Mouse (Mus musculus): ENCODE data around the gene Nagpa. TPM values are rescaled to one million over a fixed set of nuclear protein-coding genes. Genes with fewer than 3 reads are reported as not detected.

Nagpa gene
- total RNA-seq, 2 experiments from 2014 or later, result 5.6 to 6.7 TPM

DNA sequence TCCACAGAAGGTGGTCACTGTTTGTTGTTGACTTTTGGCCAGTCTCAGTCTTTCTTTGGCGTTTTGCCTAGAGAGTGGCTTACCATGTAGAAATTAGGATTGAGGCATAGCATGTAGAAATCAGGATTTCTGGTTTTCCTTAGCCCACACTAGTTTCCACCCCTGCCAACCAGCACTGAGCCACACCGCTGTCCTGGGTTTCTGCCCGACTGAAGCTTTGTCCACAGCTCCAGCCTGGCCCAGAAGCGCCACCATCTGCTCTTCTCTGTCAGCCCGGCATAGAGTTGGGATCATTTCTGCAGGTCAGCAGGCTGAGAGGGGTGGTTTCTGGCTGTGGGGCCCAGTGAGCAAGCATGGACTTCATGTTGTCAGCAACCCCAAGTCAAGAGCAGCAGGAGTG lies 18.9 kb downstream of the Nagpa start:
- intact Hi-C loops (cut with DNase I), result loop anchor here (2.0 kb wide), 1 partner anchor 38 kb away; the partner anchor contains the start of gene Sec14l5

DNA sequence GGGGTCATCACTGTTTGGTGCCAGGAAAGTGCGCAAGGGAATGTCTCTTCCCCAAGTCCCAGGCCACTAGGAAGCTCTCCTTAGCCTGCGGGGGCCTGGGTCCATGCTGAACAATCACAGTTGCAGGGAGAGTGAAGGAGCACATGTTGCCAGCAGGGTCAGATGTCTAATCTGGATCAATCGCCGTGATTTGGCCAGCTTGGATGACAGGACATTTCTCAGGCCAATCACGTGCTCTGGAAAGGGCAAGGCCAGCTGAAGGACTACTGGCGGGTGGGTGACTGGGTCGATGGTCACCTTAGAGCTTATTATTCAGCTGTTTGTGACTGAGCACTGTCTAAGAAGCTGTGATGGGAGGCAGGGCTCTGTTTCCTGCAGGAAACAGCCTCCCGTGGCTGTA lies 19.7 kb downstream of the Nagpa start:
- H3K27ac ChIP-seq, result peak overlapping the region; percentile 96
- TF ChIP-seq CTCF (IDR thresholded peaks at IDR 0.05), result no peak
- H3K4me3 ChIP-seq, result no peak overlapping the region
- intact Hi-C loops (cut with DNase I), result loop anchor here (2.0 kb wide), 1 partner anchor 37 kb away; the partner anchor contains the start of gene Sec14l5
- no peak for DNase-seq

More for the DNA sequence above, 18.9 kb downstream of the Nagpa start:
- Histone ChIP-seq H3K27ac (peak overlapping the region; percentile 96), H3K4me3 (no peak overlapping the region)
- DNase-seq, result peak; percentile 74
- no peak for TF ChIP-seq CTCF (IDR thresholded peaks at IDR 0.05)

DNA sequence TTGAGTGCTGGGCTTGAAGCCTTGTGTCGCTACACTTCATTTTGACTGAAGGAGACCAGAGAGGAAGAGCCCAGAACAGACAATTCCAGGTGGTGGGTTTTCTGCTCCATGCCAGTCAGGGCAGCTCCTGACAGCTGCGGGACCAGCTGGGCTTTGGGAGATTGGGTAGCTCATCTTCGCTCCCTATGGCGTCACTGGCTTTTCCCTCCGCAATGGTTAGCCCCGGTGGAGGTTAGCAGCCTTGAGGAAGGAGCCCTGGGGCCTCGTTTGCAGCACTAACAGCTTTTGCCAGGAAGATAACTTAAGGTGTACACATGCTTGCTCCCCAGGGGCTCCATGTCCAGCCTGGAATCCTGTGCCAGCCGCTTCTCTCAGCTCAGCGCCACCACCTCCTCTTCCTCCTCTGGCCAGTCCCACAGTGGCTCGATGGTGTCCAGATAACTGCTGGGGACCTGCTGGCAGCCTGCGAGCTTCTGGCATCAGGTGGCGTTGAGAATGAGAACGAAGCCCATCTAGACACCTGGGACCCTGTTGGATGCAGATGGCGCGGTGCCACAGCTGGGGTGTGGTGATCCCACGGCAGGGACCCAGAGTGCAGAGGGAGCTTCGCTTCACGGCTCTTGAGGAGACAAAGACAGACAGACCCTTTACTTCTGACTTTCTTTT lies 20.4 kb downstream of the Nagpa start:
- H3K4me3 ChIP-seq, result no peak overlapping the region
- no peak for TF ChIP-seq CTCF (IDR thresholded peaks at IDR 0.05)
- intact Hi-C loops (cut with DNase I), result no loop called here
- H3K27ac ChIP-seq, result peak overlapping the region; percentile 96
- peak; percentile 44 for DNase-seq

DNA sequence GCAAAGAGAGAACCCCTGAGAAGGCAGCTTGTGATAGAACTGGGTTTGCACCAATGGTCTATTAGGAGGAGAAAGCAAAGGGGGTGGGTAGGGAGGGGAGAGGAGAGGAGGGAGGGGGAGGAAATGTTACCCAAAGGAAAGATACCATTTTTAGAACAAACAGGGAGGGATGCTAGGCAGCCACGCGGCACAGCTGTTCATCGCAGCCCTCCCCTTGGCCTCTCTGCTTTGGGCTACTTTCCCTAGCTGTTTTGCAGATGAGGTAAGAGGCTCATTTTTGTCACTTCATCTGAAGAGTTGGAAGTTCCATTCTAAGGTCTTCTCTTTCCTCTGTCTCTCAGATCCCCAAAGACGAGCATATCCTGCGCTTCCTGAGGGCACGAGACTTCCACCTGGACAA lies 31.2 kb downstream of the Nagpa start:
- H3K27ac ChIP-seq, result peak overlapping the region; percentile 91
- DNase-seq, result peak; percentile 77
- TF ChIP-seq CTCF (IDR thresholded peaks at IDR 0.05), result no peak
- peak overlapping the region; percentile 54 for H3K4me3 ChIP-seq
- intact Hi-C loops (cut with DNase I), result no loop called here

DNA sequence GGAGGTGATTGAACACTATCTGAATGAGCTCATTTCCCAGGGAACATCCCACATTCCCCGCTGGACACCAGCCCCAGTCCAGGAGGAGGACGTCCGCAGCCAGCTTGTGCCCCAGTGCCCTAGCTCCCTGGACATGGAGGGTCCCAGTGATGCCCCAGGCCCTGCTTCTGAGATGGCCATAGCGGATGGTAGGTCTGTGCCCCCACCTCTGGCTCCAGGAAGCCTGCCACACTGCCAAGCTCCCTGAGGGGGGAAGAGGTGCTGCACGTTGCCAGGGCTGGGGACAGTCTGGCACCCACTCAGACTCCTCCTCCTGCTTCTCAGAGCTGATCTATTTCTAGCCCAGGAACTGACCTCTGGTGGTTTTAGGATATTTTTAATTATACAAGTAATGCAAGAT lies 35.0 kb downstream of the Nagpa start:
- peak; percentile 88 for DNase-seq
- TF ChIP-seq CTCF (IDR thresholded peaks at IDR 0.05), result no peak
- intact Hi-C loops (cut with DNase I), result no loop called here
- H3K27ac ChIP-seq, result peak overlapping the region; percentile 91
- H3K4me3 ChIP-seq, result no peak overlapping the region; the same call in 1 of the 2 replicates

DNA sequence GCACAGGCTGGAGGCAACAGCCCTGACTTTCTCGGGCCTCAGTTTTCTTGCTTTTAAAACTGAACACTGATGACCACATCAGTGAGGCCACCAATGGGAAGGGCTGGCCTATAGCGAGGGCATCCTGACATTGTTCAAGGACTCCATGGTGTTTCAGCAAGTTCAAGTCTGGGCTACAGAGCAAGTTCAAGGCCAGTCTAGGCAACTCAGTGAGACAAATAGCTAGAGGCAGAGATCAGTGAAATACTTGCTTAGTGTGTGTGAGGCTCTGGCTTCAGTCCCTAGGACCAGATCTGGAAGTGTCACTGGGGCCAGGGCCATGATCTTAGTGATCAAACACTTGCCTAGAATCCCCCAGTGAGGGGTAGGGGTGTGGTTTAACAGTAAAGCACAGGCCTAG lies 35.8 kb downstream of the Nagpa start:
- intact Hi-C loops (cut with DNase I), result no loop called here
- DNase-seq, result no peak
- H3K27ac ChIP-seq, result peak overlapping the region; percentile 91
- no peak overlapping the region for H3K4me3 ChIP-seq
- TF ChIP-seq CTCF (IDR thresholded peaks at IDR 0.05), result no peak

DNA sequence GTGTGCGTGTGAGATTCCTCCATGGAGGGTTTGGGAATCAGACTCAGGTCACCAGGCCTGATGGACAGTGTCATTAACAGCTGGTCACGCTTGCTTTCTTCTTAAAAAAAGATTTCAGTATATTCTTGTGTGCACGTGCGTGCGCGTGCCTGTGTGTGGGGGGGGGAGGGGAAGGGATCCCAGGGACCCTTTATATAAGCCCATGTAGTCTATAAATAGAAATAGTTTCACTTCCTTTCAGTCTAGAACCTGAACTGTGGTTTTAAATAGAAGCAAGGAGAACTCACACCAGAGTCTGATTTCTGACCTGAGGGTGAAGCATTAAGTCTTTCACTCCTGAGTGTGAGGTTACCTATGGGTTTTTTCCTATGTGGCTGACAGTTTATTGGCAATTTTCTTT lies 39.5 kb downstream of the Nagpa start:
- no peak overlapping the region for H3K4me3 ChIP-seq
- intact Hi-C loops (cut with DNase I), result no loop called here
- DNase-seq, result no peak
- peak overlapping the region; percentile 92 for H3K27ac ChIP-seq
- TF ChIP-seq CTCF (IDR thresholded peaks at IDR 0.05), result no peak

DNA sequence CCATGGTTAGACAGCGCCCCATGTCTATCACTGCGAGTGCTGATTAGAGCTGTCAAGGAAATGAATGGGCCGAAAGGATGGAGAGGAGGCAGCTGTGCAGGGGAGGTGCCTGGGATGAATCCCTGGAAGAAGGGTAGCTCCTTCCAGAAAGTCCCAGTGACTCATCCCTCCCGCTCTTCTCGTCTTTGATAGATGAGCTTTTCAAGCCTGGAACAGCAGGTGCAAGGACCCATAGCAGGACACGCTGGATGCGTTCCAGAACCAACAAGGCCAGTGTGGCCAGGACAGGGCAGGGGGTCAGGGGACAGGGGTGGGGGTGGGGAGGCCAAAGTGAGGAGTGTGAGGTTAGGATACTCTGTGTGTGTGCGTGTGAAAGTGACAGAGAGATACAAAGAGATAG lies 44.6 kb downstream of the Nagpa start:
- Histone ChIP-seq H3K4me3 (no peak overlapping the region), H3K27ac (peak overlapping the region; percentile 92)
- intact Hi-C loops (cut with DNase I), result no loop called here
- no peak for TF ChIP-seq CTCF (IDR thresholded peaks at IDR 0.05)
- peak; percentile 44 for DNase-seq

DNA sequence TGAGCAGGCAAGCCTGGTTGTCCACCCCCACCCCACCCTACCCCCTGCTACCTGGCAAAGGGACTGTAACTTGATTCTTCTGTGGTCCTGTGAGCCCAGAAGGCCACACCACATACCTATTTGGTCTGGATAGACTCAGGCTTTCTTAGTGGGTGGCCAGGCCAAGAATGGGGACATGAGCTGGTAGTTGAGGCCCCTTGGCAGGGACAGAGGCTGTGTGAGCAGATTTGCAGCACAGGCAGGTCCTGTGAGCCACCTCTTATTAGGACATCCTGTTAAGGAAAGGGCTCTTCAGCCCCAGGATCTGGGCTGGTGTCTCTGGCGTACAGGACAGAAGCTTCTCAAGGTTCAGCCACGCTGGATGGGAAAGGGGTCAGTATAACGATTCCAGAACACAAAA lies 46.7 kb downstream of the Nagpa start:
- peak; percentile 87 for DNase-seq
- peak overlapping the region; percentile 92 for H3K27ac ChIP-seq
- TF ChIP-seq CTCF (IDR thresholded peaks at IDR 0.05), result no peak
- H3K4me3 ChIP-seq, result no peak overlapping the region
- intact Hi-C loops (cut with DNase I), result no loop called here

DNA sequence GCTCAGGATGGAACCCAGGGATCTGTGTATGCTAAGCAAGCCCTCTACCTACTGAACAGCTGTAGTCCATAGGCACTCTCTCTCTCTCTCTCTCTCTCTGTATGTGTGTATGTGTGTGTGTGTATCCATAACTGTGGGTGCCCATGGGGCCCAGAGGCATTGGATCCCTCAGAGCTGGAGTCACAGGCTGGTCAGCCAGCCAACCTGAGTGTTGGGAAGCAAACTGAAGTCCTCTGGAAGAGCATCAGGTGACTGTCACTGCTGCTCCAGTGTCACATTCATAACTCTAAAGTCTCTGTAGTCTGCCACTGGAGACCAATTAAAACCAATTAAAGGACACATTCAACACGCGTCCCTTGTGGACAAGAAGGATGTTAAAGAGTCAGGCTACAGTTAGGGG lies 47.3 kb downstream of the Nagpa start:
- peak; percentile 71 for DNase-seq
- Histone ChIP-seq H3K4me3 (no peak overlapping the region), H3K27ac (peak overlapping the region; percentile 92)
- no peak for TF ChIP-seq CTCF (IDR thresholded peaks at IDR 0.05)
- intact Hi-C loops (cut with DNase I), result no loop called here

DNA sequence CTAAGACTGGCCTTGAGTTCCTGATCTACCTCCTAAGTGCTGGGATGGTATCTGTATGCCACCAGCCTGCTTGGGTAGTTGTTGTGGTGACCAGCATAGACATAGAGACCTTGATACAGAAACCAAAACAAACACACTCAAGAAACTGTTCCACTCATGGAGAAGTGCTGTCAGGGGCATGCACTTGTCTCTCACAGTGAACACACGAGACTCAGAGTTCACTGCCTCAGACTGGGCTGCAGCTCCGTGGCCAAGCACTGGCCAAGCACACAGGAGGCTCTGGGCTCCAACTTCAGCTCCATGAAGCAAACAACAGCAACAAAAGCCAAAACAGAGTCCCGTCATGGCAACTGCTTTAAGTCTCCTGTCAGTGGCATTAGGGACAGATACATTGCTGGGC lies 48.8 kb downstream of the Nagpa start:
- Histone ChIP-seq H3K27ac (peak overlapping the region; percentile 92), H3K4me3 (no peak overlapping the region)
- TF ChIP-seq CTCF (IDR thresholded peaks at IDR 0.05), result no peak
- DNase-seq, result no peak
- intact Hi-C loops (cut with DNase I), result no loop called here

DNA sequence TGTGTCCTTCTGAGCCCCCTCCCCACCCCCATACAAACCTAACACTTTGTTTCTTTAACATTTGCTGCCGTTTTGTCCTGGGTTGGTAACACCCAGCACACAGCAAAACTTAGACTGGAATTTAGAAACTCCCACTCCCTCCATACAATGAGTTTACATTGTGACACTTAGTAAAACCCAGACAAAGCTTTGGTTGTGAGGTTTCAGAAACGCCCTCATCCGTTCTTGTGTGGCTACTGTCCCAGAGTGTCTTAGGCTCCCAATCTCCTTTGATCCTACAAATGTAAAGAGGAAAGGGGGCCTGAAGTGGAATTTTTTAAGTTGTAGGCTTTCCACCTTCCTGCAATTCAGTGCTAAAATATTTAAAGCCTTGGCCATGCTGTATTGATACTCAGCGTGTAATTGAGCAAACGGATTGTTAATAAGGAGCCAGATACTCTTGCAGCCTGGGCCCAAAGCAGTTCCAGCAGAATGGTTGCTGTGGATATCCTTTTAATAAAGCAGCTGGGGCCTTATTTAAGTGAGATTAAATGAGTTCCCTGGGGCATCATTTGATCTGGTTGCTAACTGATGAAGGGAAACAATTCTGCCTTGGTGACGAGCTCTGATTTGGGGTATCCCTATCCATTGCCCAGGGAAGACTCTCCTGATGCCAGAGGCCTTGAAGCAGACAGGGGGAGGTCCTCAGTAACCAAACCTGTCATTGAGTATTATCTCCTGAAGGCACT lies 50.3 kb downstream of the Nagpa start:
- intact Hi-C loops (cut with DNase I), result no loop called here
- peak overlapping the region; percentile 92 for H3K27ac ChIP-seq
- TF ChIP-seq CTCF (IDR thresholded peaks at IDR 0.05), result no peak
- H3K4me3 ChIP-seq, result no peak overlapping the region
- DNase-seq, result no peak

DNA sequence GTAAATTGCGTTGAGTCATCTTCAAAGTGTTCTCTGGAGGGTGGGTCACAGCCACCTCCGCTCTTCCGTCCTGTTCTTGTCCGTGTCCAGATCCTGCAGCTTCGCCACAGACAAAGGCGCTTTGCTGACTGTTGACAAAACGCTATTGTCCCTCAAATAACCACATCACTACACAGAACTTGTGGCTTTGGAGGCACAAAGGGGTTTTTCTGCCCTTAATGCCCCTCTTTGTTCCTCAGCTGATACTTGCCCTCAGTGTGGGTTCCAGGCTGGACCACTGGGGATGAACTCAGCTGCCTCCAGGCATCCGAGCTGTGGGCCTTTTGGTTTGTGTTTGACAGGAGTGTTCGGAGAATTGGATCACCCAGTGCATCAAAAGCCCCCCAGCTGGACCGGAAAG lies 53.3 kb downstream of the Nagpa start:
- DNase-seq, result no peak
- TF ChIP-seq CTCF (IDR thresholded peaks at IDR 0.05), result no peak
- H3K4me3 ChIP-seq, result no peak overlapping the region
- H3K27ac ChIP-seq, result peak overlapping the region; percentile 20; the same call in 1 of the 2 replicates
- intact Hi-C loops (cut with DNase I), result no loop called here

All from gastrocnemius, adult 2 months (tissue).